Comparison of ENCODE assay signal across 9 mouse cellular contexts in the genomic region with DNA sequence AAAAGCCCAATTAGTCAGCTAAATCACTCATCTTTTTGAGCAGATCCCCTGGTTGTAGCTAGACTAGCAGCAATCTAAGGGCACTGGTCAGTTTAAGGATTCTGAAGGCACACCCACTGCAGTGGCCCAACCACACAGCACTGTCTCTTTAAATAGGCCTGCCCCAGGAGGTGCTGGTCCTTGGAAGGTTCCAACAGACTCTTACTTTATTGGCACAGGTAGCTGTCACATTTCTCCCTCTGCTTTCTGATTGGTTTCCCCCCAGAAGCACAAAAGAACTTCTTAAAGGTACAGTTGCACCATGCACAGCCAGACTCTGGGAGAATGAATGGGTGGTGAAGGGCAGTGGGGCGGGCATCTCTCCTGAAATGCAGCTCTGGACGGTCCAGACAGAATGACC.
DNase-seq lines count a peak whose midpoint lies in the region; ATAC-seq and TF ChIP-seq lines count a peak whose summit lies in the region.
"Had no signal": no experiment of that assay in that cellular context is flagged by ENCODE, and none has a peak within 500 bp of the region (broad histone marks: within the 10 kb centered on the region; RNA-seq: fewer than 3 reads in every experiment).

No protein-coding gene starts in this region.

- H3K9me3 ChIP-seq in forebrain, embryonic 12.5 days, result no peaks in the 10 kb centered on the region
- H3K9me3 ChIP-seq in forebrain, embryonic 11.5 days (ENCODE audit: control insufficient read depth, low read length), result no peaks in the 10 kb centered on the region
- H3K9me3 ChIP-seq in lung, postnatal 0 days (ENCODE audit: low read length), result no peaks in the 10 kb centered on the region
- no peaks in the 10 kb centered on the region for H3K9me3 ChIP-seq in limb, embryonic 11.5 days (ENCODE audit: control insufficient read depth, low read length)
- H3K9me3 ChIP-seq: liver, embryonic 13.5 days had no signal

- peaks cover 27% of the 10 kb centered on the region for H3K27me3 ChIP-seq in forebrain, embryonic 12.5 days
- H3K27me3 ChIP-seq in forebrain, embryonic 11.5 days (ENCODE audit: control insufficient read depth, insufficient read depth, low read length), result no peaks in the 10 kb centered on the region
- H3K27me3 ChIP-seq in lung, postnatal 0 days (replicated peaks; ENCODE audit: insufficient read depth, low read length), result no peaks in the 10 kb centered on the region
- no peaks in the 10 kb centered on the region for H3K27me3 ChIP-seq in limb, embryonic 11.5 days (ENCODE audit: control insufficient read depth, insufficient read depth, low read length)
- H3K27me3 ChIP-seq: liver, embryonic 13.5 days had no signal

- WGBS in forebrain, embryonic 12.5 days, result 72% methylated on average over 2 of the region's 2 CpGs
- WGBS in forebrain, embryonic 11.5 days, result 70% methylated on average over 2 of the region's 2 CpGs
- 82% methylated on average over 2 of the region's 2 CpGs for WGBS in lung, postnatal 0 days
- WGBS in limb, embryonic 11.5 days, result 79% methylated on average over 2 of the region's 2 CpGs

- peaks cover 7% of the 10 kb centered on the region for H3K4me1 ChIP-seq in forebrain, embryonic 12.5 days
- H3K4me1 ChIP-seq in forebrain, embryonic 11.5 days (replicated peaks; ENCODE audit: control insufficient read depth, insufficient read depth, low read length), result no peaks in the 10 kb centered on the region
- no peaks in the 10 kb centered on the region for H3K4me1 ChIP-seq in lung, postnatal 0 days (ENCODE audit: insufficient read depth, low read depth, low read length)
- peaks cover 4% of the 10 kb centered on the region; the same call in 1 of the 2 replicates for H3K4me1 ChIP-seq in limb, embryonic 11.5 days (ENCODE audit: control insufficient read depth, insufficient read depth, low read length)
- H3K4me1 ChIP-seq: liver, embryonic 13.5 days had no signal

- no peak overlapping the region for H3K27ac ChIP-seq in forebrain, embryonic 12.5 days
- no peak overlapping the region for H3K27ac ChIP-seq in forebrain, embryonic 11.5 days (ENCODE audit: low read depth, low read length)
- H3K27ac ChIP-seq in lung, postnatal 0 days (ENCODE audit: low read length), result no peak overlapping the region
- no peak overlapping the region for H3K27ac ChIP-seq in limb, embryonic 11.5 days (replicated peaks; ENCODE audit: low read depth, low read length)
- H3K27ac ChIP-seq: liver, embryonic 13.5 days had no signal

- DNase-seq in forebrain, embryonic 11.5 days (ENCODE audit: low spot score), result no peak
- DNase-seq in lung, postnatal 0 days (ENCODE audit: low spot score), result peak; percentile 24
- no peak for DNase-seq in lung, adult 18-20 months
- DNase-seq in c-Kit-positive CD71-positive TER-119-negative erythroid progenitor cells, embryonic 14.5 days (ENCODE audit: low read depth), result peak; percentile 19
- DNase-seq in limb, embryonic 11.5 days (ENCODE audit: low spot score), result peak; percentile 36
- DNase-seq in urinary bladder, postnatal 10 days (ENCODE audit: low spot score), result no peak
- no peak for DNase-seq in adrenal gland, postnatal 25 days
- DNase-seq: liver, embryonic 13.5 days had no signal

- no peak for TF ChIP-seq EP300 in lung, postnatal 0 days (IDR thresholded peaks at IDR 0.05)

- no peak overlapping the region for H3K4me3 ChIP-seq in forebrain, embryonic 12.5 days (replicated peaks)
- H3K4me3 ChIP-seq in forebrain, embryonic 11.5 days (ENCODE audit: low read depth, low read length), result no peak overlapping the region
- no peak overlapping the region for H3K4me3 ChIP-seq in lung, postnatal 0 days (ENCODE audit: low read depth, low read length)
- no peak overlapping the region for H3K4me3 ChIP-seq in limb, embryonic 11.5 days (ENCODE audit: low read depth, low read length)
- H3K4me3 ChIP-seq: liver, embryonic 13.5 days had no signal

- no peak for TF ChIP-seq CTCF in lung, postnatal 0 days (IDR thresholded peaks at IDR 0.05)

- no peak overlapping the region for H3K4me2 ChIP-seq in forebrain, embryonic 12.5 days
- H3K4me2 ChIP-seq in forebrain, embryonic 11.5 days (ENCODE audit: low read depth, low read length, severe bottlenecking), result no peak overlapping the region
- H3K4me2 ChIP-seq in lung, postnatal 0 days (replicated peaks; ENCODE audit: low read depth, low read length), result no peak overlapping the region
- no peak overlapping the region for H3K4me2 ChIP-seq in limb, embryonic 11.5 days (ENCODE audit: low read depth, severe bottlenecking)
- H3K4me2 ChIP-seq: liver, embryonic 13.5 days had no signal

- H3K9ac ChIP-seq in forebrain, embryonic 12.5 days, result no peak overlapping the region
- H3K9ac ChIP-seq in forebrain, embryonic 11.5 days (ENCODE audit: low read length), result no peak overlapping the region
- H3K9ac ChIP-seq in lung, postnatal 0 days (replicated peaks; ENCODE audit: low read depth), result no peak overlapping the region
- no peak overlapping the region for H3K9ac ChIP-seq in limb, embryonic 11.5 days (ENCODE audit: low read length)
- H3K9ac ChIP-seq: liver, embryonic 13.5 days had no signal

- H3K36me3 ChIP-seq in forebrain, embryonic 12.5 days (replicated peaks), result no peaks in the 10 kb centered on the region
- no peaks in the 10 kb centered on the region for H3K36me3 ChIP-seq in forebrain, embryonic 11.5 days (ENCODE audit: control insufficient read depth, insufficient read depth, low read length)
- H3K36me3 ChIP-seq in lung, postnatal 0 days (ENCODE audit: insufficient read depth, low read length), result no peaks in the 10 kb centered on the region
- no peaks in the 10 kb centered on the region for H3K36me3 ChIP-seq in limb, embryonic 11.5 days (ENCODE audit: control insufficient read depth, insufficient read depth, low read length)
- H3K36me3 ChIP-seq: liver, embryonic 13.5 days had no signal

- ATAC-seq in forebrain, embryonic 12.5 days (ENCODE audit: low FRiP score), result 0 out of 2 replicates have a peak, but pooled peaks have one; percentile 44
- no peak for ATAC-seq in forebrain, embryonic 11.5 days (replicated peaks; ENCODE audit: low FRiP score)
- ATAC-seq in lung, postnatal 0 days, result peak; percentile 26; the same call in 1 of the 2 replicates
- ATAC-seq in limb, embryonic 11.5 days (ENCODE audit: insufficient number of reproducible peaks, low FRiP score, low TSS enrichment, low read depth), result no peak

Comparison
In these comparisons a context has a peak if more than half of its experiments do, and no peak if none do; other contexts are left out.
1. ATAC-seq: peak in forebrain, embryonic 12.5 days (single experiment) and lung, postnatal 0 days (single experiment); none in forebrain, embryonic 11.5 days (single experiment) and limb, embryonic 11.5 days (single experiment).
2. DNase-seq: peak in lung, postnatal 0 days (single experiment), c-Kit-positive CD71-positive TER-119-negative erythroid progenitor cells, embryonic 14.5 days (single experiment) and limb, embryonic 11.5 days (single experiment); none in forebrain, embryonic 11.5 days (single experiment), lung, adult 18-20 months (0 of 2), urinary bladder, postnatal 10 days (single experiment) and adrenal gland, postnatal 25 days (single experiment).